Mouse (Mus musculus) lung, postnatal 0 days (tissue): ENCODE measurements around the gene Raf1. TPM values are rescaled to one million over a fixed set of nuclear protein-coding genes. Genes with fewer than 3 reads are reported as not detected.

Experiments
- ATAC-seq: fragments of 200-750 bp; cut with Nextera tagmentation; 2 replicates; pipeline ENCODE4 v1.8.0; 2017; ENCODE audit warnings: moderate library complexity
- DNase-seq: peaks from one replicate; pipeline ENCODE4 v3.0.0-alpha.2; 2016; ENCODE audit warnings: low spot score
- H3K27ac ChIP-seq: fragments of 300-500 bp; sonication (generic); 2 replicates; pipeline ENCODE4 v1.5.1; 2014; ENCODE audit warnings: antibody characterized with exemption, mild to moderate bottlenecking, low read length, mixed read lengths
- H3K27me3 ChIP-seq: fragments of 300-500 bp; sonication (generic); replicated peaks from 2 replicates; pipeline ENCODE4 v1.6.1; 2014; ENCODE audit warnings: low read length, mixed read lengths; ENCODE audit not compliant: insufficient read depth
- H3K36me3 ChIP-seq: fragments of 300-500 bp; sonication (generic); 2 replicates; pipeline ENCODE4 v1.6.1; 2014; ENCODE audit warnings: low read length, mixed read lengths; ENCODE audit not compliant: insufficient read depth
- H3K4me1 ChIP-seq: fragments of 300-500 bp; sonication (generic); 2 replicates; pipeline ENCODE4 v1.6.1; 2014; ENCODE audit warnings: antibody characterized with exemption, low read depth, low read length, mixed read lengths; ENCODE audit not compliant: insufficient read depth
- H3K4me2 ChIP-seq: fragments of 300-500 bp; sonication (generic); replicated peaks from 2 replicates; pipeline ENCODE4 v1.6.1; 2014; ENCODE audit warnings: low read depth, mild to moderate bottlenecking, low read length, moderate library complexity, mixed read lengths
- H3K4me3 ChIP-seq: fragments of 300-500 bp; sonication (generic); 2 replicates; pipeline ENCODE4 v1.5.1; 2014; ENCODE audit warnings: low read depth, low read length
- H3K9ac ChIP-seq: fragments of 300-500 bp; sonication (generic); replicated peaks from 2 replicates; pipeline ENCODE4 v1.6.1; 2014; ENCODE audit warnings: low read depth, mild to moderate bottlenecking
- H3K9me3 ChIP-seq: fragments of 300-500 bp; sonication (generic); 2 replicates; pipeline ENCODE4 v1.6.1; 2016; ENCODE audit warnings: low read length, mixed read lengths
- CTCF ChIP-seq: IDR thresholded peaks from 2 replicates; pipeline ENCODE4 v1.5.1; 2016; ENCODE audit warnings: antibody characterized with exemption, mild to moderate bottlenecking
- EP300 ChIP-seq: IDR thresholded peaks from 2 replicates; pipeline ENCODE4 v1.6.1; 2016; ENCODE audit warnings: antibody characterized with exemption, mild to moderate bottlenecking, control low read depth
- WGBS: fragments of 180-500 bp; shearing (Covaris S2); extraction: QIAGEN DNeasy Blood & Tissue Kit; methylation state at CpG from one replicate; pipeline ENCODE4 v1.1.7; 2014; 5-methylcytosine and 5-hydroxymethylcytosine counted together
- polyA plus RNA-seq: library from polyadenylated mRNA; unstranded; fragments of >200 nt; fragmentation: Nextera tagmentation; extraction: Ambion mirVana; gene quantifications from 2 replicates; pipeline ENCODE4 v1.2.1, GENCODE M21; 2015

The Raf1 gene
- polyA plus RNA-seq, 1 experiment from 2014 or later = 58.9 TPM

DNA sequence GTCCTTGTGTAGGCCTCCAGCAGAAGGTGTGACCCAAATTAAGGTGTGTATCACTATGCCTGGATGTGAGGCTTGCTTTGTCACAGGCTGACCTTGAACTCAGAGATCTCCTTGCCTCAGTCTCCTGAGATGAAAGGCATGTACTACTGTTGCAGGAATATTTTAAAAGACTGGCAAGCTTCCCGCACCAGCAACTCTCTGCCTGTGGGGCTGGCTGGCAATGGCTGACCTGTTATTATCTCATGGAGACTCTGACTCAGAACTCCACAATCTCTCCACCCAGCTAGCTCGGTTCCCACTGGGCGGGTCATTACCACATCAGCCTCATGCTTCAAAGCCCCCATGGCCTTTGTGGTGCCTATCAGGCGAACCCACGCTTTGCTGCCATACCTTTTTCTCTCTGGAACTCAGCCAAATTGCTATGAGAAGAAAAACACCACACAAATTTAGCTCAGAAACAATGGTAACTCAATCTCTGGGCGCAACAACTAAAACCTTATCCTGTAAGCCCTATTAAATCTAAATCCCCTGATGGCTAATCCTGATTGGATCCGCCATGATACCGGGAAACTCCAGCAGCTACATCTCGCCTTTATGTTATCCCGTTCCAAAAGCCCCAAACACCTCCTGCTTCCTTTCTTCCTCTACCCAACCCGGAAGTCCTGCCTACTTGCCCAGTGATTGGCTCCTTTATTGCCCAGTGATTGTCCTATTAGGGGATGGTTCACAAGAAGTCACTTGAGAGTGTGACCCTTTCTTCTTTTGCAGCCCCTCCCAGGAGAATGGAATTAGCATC, 8.6 kb upstream of the Raf1 start:
- no peak overlapping the region for H3K27ac ChIP-seq
- TF ChIP-seq EP300 = no peak
- TF ChIP-seq CTCF = no peak
- H3K4me3 ChIP-seq = no peak overlapping the region
- ATAC-seq = no peak
- no peaks in the 10 kb centered on the region for H3K27me3 ChIP-seq
- WGBS = 70% methylated on average over 11 of the region's 11 CpGs
- no peak overlapping the region for H3K4me2 ChIP-seq
- H3K9ac ChIP-seq = no peak overlapping the region
- no peak for DNase-seq
- H3K4me1 ChIP-seq = no peaks in the 10 kb centered on the region
- no peaks in the 10 kb centered on the region for H3K36me3 ChIP-seq
- H3K9me3 ChIP-seq = peaks cover 6% of the 10 kb centered on the region; the same call in 1 of the 2 replicates

DNA sequence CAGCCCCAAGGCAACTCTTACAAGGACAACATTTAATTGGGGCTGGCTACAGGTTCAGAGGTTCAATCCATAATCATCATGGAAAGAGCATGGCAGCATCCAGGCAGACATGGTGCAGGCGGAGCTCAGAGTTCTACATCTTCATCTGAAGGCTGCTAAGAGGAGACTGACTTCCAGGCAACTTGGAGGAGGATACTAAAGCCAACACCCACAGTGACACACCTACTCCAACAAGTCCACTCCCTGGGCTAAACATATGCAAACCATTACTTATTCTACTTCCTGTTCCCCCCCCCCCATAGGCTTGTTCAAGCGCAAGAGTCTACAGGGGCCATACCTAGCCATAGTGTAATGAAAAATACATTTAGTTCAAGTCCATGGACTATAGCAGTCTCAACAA, 7.8 kb upstream of the Raf1 start:
- ATAC-seq = no peak
- H3K9ac ChIP-seq = no peak overlapping the region
- no peaks in the 10 kb centered on the region for H3K36me3 ChIP-seq
- H3K27ac ChIP-seq = no peak overlapping the region
- H3K4me1 ChIP-seq = no peaks in the 10 kb centered on the region
- WGBS = 94% methylated on average over 2 of the region's 2 CpGs
- H3K4me3 ChIP-seq = no peak overlapping the region
- H3K27me3 ChIP-seq = no peaks in the 10 kb centered on the region
- no peak for DNase-seq
- no peak for TF ChIP-seq CTCF
- no peak overlapping the region for H3K4me2 ChIP-seq
- H3K9me3 ChIP-seq = peaks cover 6% of the 10 kb centered on the region; the same call in 1 of the 2 replicates

DNA sequence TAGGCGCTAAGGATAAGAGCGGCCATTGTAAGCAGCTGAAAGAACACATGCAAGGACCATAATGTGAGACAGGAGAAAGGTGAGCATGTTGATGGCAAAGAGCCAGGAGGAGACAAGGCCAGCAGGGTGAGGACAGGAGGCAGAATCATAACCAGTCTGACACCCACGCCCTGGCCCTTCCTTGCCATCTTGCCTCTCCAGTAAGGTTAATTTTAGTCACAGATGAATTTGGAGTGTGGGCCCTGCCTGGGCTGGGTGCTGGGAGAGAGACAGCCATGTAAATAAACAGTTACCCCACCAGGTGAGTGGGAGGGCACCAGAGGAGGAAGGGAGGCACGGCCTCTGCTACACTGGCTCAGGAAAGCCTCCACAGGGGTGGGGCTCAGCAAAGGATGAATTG, 4.6 kb upstream of the Raf1 start:
- no peaks in the 10 kb centered on the region for H3K27me3 ChIP-seq
- DNase-seq = no peak
- H3K9ac ChIP-seq = no peak overlapping the region
- no peaks in the 10 kb centered on the region for H3K36me3 ChIP-seq
- no peaks in the 10 kb centered on the region for H3K4me1 ChIP-seq
- 75% methylated on average over 4 of the region's 4 CpGs for WGBS
- no peak overlapping the region for H3K4me3 ChIP-seq
- TF ChIP-seq EP300 = no peak
- no peak for TF ChIP-seq CTCF
- no peak for ATAC-seq
- H3K9me3 ChIP-seq = no peaks in the 10 kb centered on the region
- H3K4me2 ChIP-seq = no peak overlapping the region
- no peak overlapping the region for H3K27ac ChIP-seq

DNA sequence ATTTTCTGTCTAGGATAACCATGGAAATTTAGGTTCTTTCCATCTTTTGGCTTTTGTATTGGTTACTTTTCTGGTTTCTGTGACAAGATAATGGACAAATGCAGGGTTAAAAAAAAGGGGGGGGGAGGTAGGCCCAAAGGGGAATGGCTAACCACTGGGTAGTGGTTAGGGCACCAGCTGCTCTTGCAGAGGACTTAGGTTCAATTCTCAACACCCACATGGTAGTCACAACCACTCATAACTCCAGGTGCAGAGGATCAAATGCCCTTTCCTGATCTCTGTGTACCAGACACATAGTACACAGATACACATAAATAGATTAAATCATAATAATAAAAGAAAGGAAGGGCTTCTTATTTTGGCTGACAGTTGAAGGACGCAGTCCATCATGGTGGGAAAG, 1.6 kb upstream of the Raf1 start:
- Histone ChIP-seq H3K4me3 (no peak overlapping the region), H3K27me3 (no peaks in the 10 kb centered on the region), H3K27ac (no peak overlapping the region), H3K9me3 (no peaks in the 10 kb centered on the region), H3K4me2 (no peak overlapping the region), H3K36me3 (no peaks in the 10 kb centered on the region), H3K9ac (no peak overlapping the region), H3K4me1 (peaks cover 7% of the 10 kb centered on the region; the same call in 1 of the 2 replicates)
- TF ChIP-seq EP300 (no peak), CTCF (no peak)
- 92% methylated on average over 1 of the region's 1 CpGs for WGBS
- DNase-seq = no peak
- ATAC-seq = no peak

DNA sequence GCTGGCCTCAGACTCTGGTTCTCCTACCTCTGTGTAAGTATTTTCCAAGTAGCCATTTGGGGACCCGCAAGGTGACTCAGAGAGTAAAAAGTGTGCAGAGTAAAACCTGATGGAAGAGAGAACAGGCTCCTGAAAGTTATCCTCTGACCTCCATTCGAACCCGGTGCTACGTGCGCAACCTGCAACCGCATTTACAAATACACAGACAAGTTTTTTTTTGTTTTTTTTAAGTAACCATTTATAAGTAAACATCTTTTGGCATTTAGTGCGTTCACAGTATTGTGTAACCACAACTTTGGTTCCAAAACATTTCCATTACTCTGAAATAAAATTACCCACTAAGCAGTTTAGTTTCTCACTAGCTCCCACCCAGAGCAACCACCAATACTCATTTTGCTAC, 1.0 kb upstream of the Raf1 start:
- WGBS = 65% methylated on average over 7 of the region's 7 CpGs
- DNase-seq (peak; percentile 74), ATAC-seq (no peak)
- no peaks in the 10 kb centered on the region for H3K9me3 ChIP-seq
- no peak for TF ChIP-seq EP300
- no peak overlapping the region; the same call in 1 of the 2 replicates for H3K4me3 ChIP-seq
- H3K27ac ChIP-seq = peak overlapping the region; percentile 99
- no peak overlapping the region for H3K9ac ChIP-seq
- peaks cover 8% of the 10 kb centered on the region; the same call in 1 of the 2 replicates for H3K4me1 ChIP-seq
- H3K27me3 ChIP-seq = no peaks in the 10 kb centered on the region
- H3K36me3 ChIP-seq = no peaks in the 10 kb centered on the region
- H3K4me2 ChIP-seq = 0 out of 2 replicates have a peak overlapping the region, but pooled peaks have one; percentile 79

DNA sequence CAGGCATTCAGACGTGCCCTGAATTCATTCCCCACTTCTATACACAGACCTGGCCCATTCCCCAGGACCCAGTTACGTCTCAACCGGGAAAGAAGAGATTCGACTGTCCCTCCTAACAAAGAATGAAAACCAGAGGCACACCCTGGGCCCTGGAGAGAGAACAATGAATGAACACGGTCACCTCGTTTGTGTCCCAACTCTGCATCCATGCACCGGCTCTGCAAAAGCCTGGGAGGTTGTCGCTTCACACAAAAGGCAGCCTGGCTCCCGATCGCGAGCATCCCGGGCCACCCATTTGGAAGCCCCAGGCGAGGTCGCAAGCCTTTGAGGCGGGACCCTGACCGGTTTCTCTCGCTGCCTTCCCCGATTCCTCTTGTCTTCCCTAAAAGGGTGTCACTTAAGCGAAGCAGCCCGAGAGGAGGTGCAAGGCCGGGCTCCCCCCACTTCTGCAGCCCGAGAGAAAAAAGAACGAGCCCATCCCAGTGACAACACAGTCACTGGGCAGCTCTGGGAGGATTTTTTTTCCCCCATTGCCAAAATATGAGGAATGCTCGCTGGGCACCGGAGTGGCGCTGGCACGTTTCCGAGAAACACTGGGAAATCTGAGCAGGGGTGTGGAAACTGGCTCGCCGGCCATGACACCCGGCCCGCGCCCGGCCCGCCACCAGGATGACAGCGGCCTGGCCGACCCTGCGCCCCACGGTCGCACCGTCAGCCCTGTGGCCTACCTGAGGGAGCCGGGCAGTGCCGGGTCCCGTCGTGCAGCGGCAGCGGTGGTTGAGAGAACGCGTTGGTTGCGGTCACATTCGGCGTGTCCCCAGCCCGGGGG, 713 bp downstream of the Raf1 start:
- H3K4me1 ChIP-seq = peaks cover 8% of the 10 kb centered on the region; the same call in 1 of the 2 replicates
- peak overlapping the region; percentile 99 for H3K4me3 ChIP-seq
- H3K36me3 ChIP-seq = no peaks in the 10 kb centered on the region
- H3K27ac ChIP-seq = peak overlapping the region; percentile 99
- H3K4me2 ChIP-seq = peak overlapping the region; percentile 79
- ATAC-seq (peak; percentile 52), DNase-seq (peak; percentile 84)
- no peaks in the 10 kb centered on the region for H3K27me3 ChIP-seq
- under 1% methylated on average over 53 of the region's 53 CpGs for WGBS
- TF ChIP-seq CTCF = peak; percentile 18
- 0 out of 2 replicates have a peak, but pooled peaks have one; percentile 18 for TF ChIP-seq EP300
- no peaks in the 10 kb centered on the region for H3K9me3 ChIP-seq
- peak overlapping the region; percentile 99 for H3K9ac ChIP-seq
